Mouse (Mus musculus) cerebellum, adult 8-10 months (tissue): Measurements from ENCODE around the gene Lipt1.

Source experiments
- DNase-seq: peaks from one replicate; pipeline ENCODE4 v3.0.0; 2022

Lipt1 gene

GRCm38 (mm10) chr1:37871704-37872103 is at the start of gene Lipt1:
Lipt1 (plus strand) TSS chr1:37871738.
- DNase-seq = no peak

- DNase-seq = peak; percentile 75
Measured at GRCm38 (mm10) chr1:37831681-37832080, 39.9 kb upstream of the Lipt1 start.

- DNase-seq = no peak
Measured at GRCm38 (mm10) chr1:37846878-37847277, 24.7 kb upstream of the Lipt1 start.

GRCm38 (mm10) chr1:37850696-37851095 is 20.8 kb upstream of the Lipt1 start:
- DNase-seq = no peak

- DNase-seq = peak; percentile 99
Measured at GRCm38 (mm10) chr1:37864511-37865400, 6.8 kb upstream of the Lipt1 start.

GRCm38 (mm10) chr1:37865401-37866215 is 5.9 kb upstream of the Lipt1 start:
- no peak for DNase-seq

GRCm38 (mm10) chr1:37866286-37866685 is 5.3 kb upstream of the Lipt1 start, which contains the start of gene Tsga10:
Tsga10 (minus strand) TSS chr1:37866429.
- DNase-seq = no peak

GRCm38 (mm10) chr1:37867056-37867455 is 4.5 kb upstream of the Lipt1 start:
- peak; percentile 44 for DNase-seq

GRCm38 (mm10) chr1:37867684-37868322 is 3.7 kb upstream of the Lipt1 start:
- no peak for DNase-seq

- DNase-seq = no peak
Measured at GRCm38 (mm10) chr1:37868640-37869039, 2.9 kb upstream of the Lipt1 start.

- no peak for DNase-seq
Measured at GRCm38 (mm10) chr1:37869362-37869761, 2.2 kb upstream of the Lipt1 start.

- DNase-seq = peak; percentile 70
Measured at GRCm38 (mm10) chr1:37872131-37873067, 861 bp downstream of the Lipt1 start.

- DNase-seq = no peak
Measured at GRCm38 (mm10) chr1:37873157-37873556, 1.6 kb downstream of the Lipt1 start.

GRCm38 (mm10) chr1:37877736-37878460 is 6.4 kb downstream of the Lipt1 start:
- no peak for DNase-seq

- DNase-seq = no peak
Measured at GRCm38 (mm10) chr1:37883411-37883810, 11.9 kb downstream of the Lipt1 start.

- DNase-seq = no peak
Measured at GRCm38 (mm10) chr1:37884451-37884850, 12.9 kb downstream of the Lipt1 start.

- no peak for DNase-seq
Measured at GRCm38 (mm10) chr1:37889206-37889605, 17.7 kb downstream of the Lipt1 start.

GRCm38 (mm10) chr1:37890025-37890652 is 18.6 kb downstream of the Lipt1 start, which contains the start of the genes Mitd1 and Mrpl30:
Mitd1 (minus strand) TSS chr1:37890411.
Mrpl30 (plus strand) TSS chr1:37890477.
- peak; percentile 94 for DNase-seq

GRCm38 (mm10) chr1:37891400-37891799 is 19.9 kb downstream of the Lipt1 start:
- no peak for DNase-seq

- DNase-seq = no peak
Measured at GRCm38 (mm10) chr1:37894606-37895005, 23.1 kb downstream of the Lipt1 start.

- DNase-seq = no peak
Measured at GRCm38 (mm10) chr1:37899816-37900215, 28.3 kb downstream of the Lipt1 start.
